ENCODE assay signal across 9 mouse cellular contexts in the genomic region with DNA sequence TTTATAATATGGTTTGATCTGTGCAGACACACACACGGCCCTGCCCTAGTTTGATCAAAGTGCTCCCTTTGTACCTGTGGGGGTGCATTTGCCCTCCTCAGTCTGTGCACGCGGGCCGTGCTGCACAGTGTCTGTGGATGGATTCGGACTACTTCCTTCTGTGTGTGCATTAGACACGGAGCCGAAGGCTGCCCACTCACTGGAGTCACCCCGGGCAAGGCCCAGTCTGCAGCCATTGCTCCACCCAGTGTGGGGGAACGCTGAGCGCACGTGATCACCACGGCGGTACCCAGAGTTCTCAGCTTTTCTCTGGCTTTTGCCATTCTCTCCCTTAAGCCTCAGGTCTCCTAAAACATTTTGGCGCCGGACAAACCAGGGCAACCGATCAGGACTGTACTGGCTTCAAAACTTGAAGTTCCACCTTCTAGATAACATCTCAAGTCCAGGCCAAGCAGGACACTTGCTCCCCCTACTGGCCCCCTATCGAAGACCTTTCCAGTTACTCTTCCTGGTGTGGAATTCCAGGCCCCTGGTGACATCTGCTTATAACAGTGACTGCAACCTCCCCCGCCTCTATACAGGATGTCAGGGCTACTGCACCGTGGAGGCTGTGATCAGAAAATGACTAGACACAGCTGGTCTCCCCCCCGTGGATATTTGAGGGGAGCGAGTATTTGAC. TPM values are rescaled to one million over a fixed set of nuclear protein-coding genes. Genes with fewer than 3 reads are reported as not detected.
A peak's percentile ranks its signal among the peaks of the same experiment; 100 is the strongest.
DNase-seq lines count a peak whose midpoint lies in the region; ATAC-seq and TF ChIP-seq lines count a peak whose summit lies in the region.
"Had no signal": no experiment of that assay in that cellular context is flagged by ENCODE, and none has a peak within 500 bp of the region (broad histone marks: within the 10 kb centered on the region; RNA-seq: fewer than 3 reads in every experiment).

No protein-coding gene starts in this region.

- DNase-seq in hindbrain, embryonic 10.5 days (ENCODE audit: low spot score): peak; percentile 42
- no peak for DNase-seq in hindbrain, embryonic 14.5 days (ENCODE audit: low spot score)
- peak; percentile 55 for DNase-seq in adrenal gland, adult 8-10 months
- DNase-seq in heart, postnatal 36 days: peak; percentile 39 to 64
- DNase-seq in layer of hippocampus, adult 2 months (ENCODE audit: low spot score in 2 of 2): peak in 1 of 2 experiments; percentile 38
- DNase-seq in lung, postnatal 4 days: peak; percentile 59 to 78
- peak; percentile 40 to 41 for DNase-seq in thymus, postnatal 36 days

- peak overlapping the region; percentile 67 for H3K27ac ChIP-seq in hindbrain, embryonic 10.5 days
- H3K27ac ChIP-seq in hindbrain, embryonic 14.5 days: no peak overlapping the region
- no peak overlapping the region for H3K27ac ChIP-seq in embryonic facial prominence, embryonic 15.5 days (replicated peaks)
- H3K27ac ChIP-seq in layer of hippocampus, adult 2 months: no peak overlapping the region

- intact Hi-C loops in heart, postnatal 36 days (cut with DNase I): loop anchor here (2.0 kb wide), 1 partner anchor 163 kb away; no protein-coding TSS in a partner anchor

- no peak overlapping the region for H3K9ac ChIP-seq in hindbrain, embryonic 14.5 days
- no peak overlapping the region for H3K9ac ChIP-seq in embryonic facial prominence, embryonic 15.5 days

- no peak overlapping the region for H3K4me2 ChIP-seq in hindbrain, embryonic 14.5 days (replicated peaks)
- no peak overlapping the region for H3K4me2 ChIP-seq in embryonic facial prominence, embryonic 15.5 days (replicated peaks)

- peaks cover 12% of the 10 kb centered on the region; the same call in 1 of the 2 replicates for H3K4me1 ChIP-seq in hindbrain, embryonic 10.5 days (replicated peaks)
- H3K4me1 ChIP-seq in hindbrain, embryonic 14.5 days (replicated peaks; ENCODE audit: control insufficient read depth, insufficient read depth, low read length): no peaks in the 10 kb centered on the region
- H3K4me1 ChIP-seq in embryonic facial prominence, embryonic 15.5 days: peaks cover under 1% of the 10 kb centered on the region; the same call in 1 of the 2 replicates

- no peaks in the 10 kb centered on the region for H3K36me3 ChIP-seq in hindbrain, embryonic 10.5 days
- H3K36me3 ChIP-seq in hindbrain, embryonic 14.5 days (replicated peaks; ENCODE audit: control insufficient read depth, insufficient read depth): no peaks in the 10 kb centered on the region
- H3K36me3 ChIP-seq in embryonic facial prominence, embryonic 15.5 days: no peaks in the 10 kb centered on the region

- 71% methylated on average over 21 of the region's 21 CpGs for WGBS in hindbrain, embryonic 10.5 days
- 70% methylated on average over 21 of the region's 21 CpGs for WGBS in hindbrain, embryonic 14.5 days
- 69% methylated on average over 21 of the region's 21 CpGs for WGBS in embryonic facial prominence, embryonic 15.5 days

- peak; percentile 72 for TF ChIP-seq CTCF in layer of hippocampus, adult 2 months (conservative IDR thresholded peaks at IDR 0.05)

- H3K4me3 ChIP-seq in hindbrain, embryonic 10.5 days: no peak overlapping the region
- no peak overlapping the region for H3K4me3 ChIP-seq in hindbrain, embryonic 14.5 days (replicated peaks; ENCODE audit: low read length)
- H3K4me3 ChIP-seq in embryonic facial prominence, embryonic 15.5 days (replicated peaks): no peak overlapping the region
- no peak overlapping the region for H3K4me3 ChIP-seq in layer of hippocampus, adult 2 months

- no peaks in the 10 kb centered on the region for H3K9me3 ChIP-seq in hindbrain, embryonic 10.5 days
- H3K9me3 ChIP-seq in hindbrain, embryonic 14.5 days (ENCODE audit: control insufficient read depth, low read length): no peaks in the 10 kb centered on the region
- H3K9me3 ChIP-seq in embryonic facial prominence, embryonic 15.5 days (replicated peaks): no peaks in the 10 kb centered on the region

- no peak for ATAC-seq in hindbrain, embryonic 14.5 days (ENCODE audit: low FRiP score)
- 0 out of 2 replicates have a peak, but pooled peaks have one; percentile 54 for ATAC-seq in embryonic facial prominence, embryonic 15.5 days (ENCODE audit: insufficient number of reproducible peaks, low FRiP score, low TSS enrichment, low read depth)

- no peaks in the 10 kb centered on the region; the same call in 1 of the 2 replicates for H3K27me3 ChIP-seq in hindbrain, embryonic 10.5 days (ENCODE audit: insufficient read depth, poor library complexity, severe bottlenecking)
- H3K27me3 ChIP-seq in hindbrain, embryonic 14.5 days (ENCODE audit: control insufficient read depth, insufficient read depth, low read length): no peaks in the 10 kb centered on the region
- no peaks in the 10 kb centered on the region for H3K27me3 ChIP-seq in embryonic facial prominence, embryonic 15.5 days

RNA-seq across cellular contexts. Expression of a gene that starts 13.4 kb away (rescaled TPM):
- 0.42 TPM in 1 of 2 replicates, not detected in the other for polyA plus RNA-seq in hindbrain, embryonic 10.5 days (2016; fragmentation: Nextera tagmentation; extraction: Ambion mirVana)
- polyA plus RNA-seq in hindbrain, embryonic 14.5 days (2014; fragmentation: Nextera tagmentation; extraction: Ambion mirVana): 0.52 and 0.82 TPM in 2 replicates
- total RNA-seq in adrenal gland, adult 8-10 months (2022): 100 to 1,000 TPM; 209 to 255 (median 219) TPM
- 15.4 and 17.9 TPM in 2 replicates for polyA plus RNA-seq in embryonic facial prominence, embryonic 15.5 days (2015; fragmentation: Nextera tagmentation; extraction: Ambion mirVana)
- total RNA-seq in heart, postnatal 36 days (2021): 1 to 10 TPM in 1 of 2 experiments, not detected in 1; 1.3 TPM
- total RNA-seq in layer of hippocampus, adult 2 months (2021): not detected
- total RNA-seq: layer of hippocampus, postnatal 25 days had no signal

Comparison
In these comparisons a context has a peak if more than half of its experiments do, and no peak if none do; other contexts are left out.
1. RNA of a gene that starts 13.4 kb away (total RNA-seq): 209 to 255 TPM in adrenal gland, adult 8-10 months; 1.3 TPM in heart, postnatal 36 days and not detected in layer of hippocampus, adult 2 months; every median in the first group is over 10 times any median in the second.